Mouse (Mus musculus) cerebellum, postnatal 10 days (tissue): ENCODE data around the gene Notch3.
"Not testable (repeated sequence)": the region's sequence is repeated elsewhere in the genome, so short reads cannot be mapped to it uniquely, and the experiment has no call there.

Source experiments
- DNase-seq, 2 experiments: peaks; one replicate each; pipeline ENCODE4 v3.0.0; 2021; ENCODE audit warnings: mixed read lengths in 2 of 2

The Notch3 gene

DNA sequence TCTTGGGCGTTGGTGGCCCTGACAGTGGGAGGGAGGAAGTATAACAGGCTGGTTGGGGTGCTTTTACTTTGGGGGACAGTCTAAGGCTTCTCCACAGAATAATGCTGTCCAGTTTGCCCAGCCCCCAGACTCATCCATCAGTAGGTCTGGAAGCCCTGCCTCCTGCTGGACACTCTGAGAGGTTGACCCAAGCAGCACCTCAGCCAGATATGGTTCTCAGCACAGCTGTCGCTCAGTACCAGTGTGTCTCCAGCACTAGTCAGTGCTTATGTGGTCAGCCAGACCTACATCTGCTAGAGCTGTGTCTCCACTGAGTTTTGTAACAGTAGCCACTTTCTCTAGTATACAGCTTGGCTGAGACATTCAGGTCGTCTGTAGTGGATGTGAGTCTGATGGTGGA lies 48.2 kb downstream of the Notch3 start:
- DNase-seq: peak in 1 of 2 experiments; percentile 20

- peak; percentile 57 to 68 for DNase-seq
Measured at GRCm38 (mm10) chr17:32117872-32118421, 48.7 kb downstream of the Notch3 start.

- DNase-seq: peak in 1 of 2 experiments; percentile 15
Measured at GRCm38 (mm10) chr17:32117287-32117871, 49.3 kb downstream of the Notch3 start.

DNA sequence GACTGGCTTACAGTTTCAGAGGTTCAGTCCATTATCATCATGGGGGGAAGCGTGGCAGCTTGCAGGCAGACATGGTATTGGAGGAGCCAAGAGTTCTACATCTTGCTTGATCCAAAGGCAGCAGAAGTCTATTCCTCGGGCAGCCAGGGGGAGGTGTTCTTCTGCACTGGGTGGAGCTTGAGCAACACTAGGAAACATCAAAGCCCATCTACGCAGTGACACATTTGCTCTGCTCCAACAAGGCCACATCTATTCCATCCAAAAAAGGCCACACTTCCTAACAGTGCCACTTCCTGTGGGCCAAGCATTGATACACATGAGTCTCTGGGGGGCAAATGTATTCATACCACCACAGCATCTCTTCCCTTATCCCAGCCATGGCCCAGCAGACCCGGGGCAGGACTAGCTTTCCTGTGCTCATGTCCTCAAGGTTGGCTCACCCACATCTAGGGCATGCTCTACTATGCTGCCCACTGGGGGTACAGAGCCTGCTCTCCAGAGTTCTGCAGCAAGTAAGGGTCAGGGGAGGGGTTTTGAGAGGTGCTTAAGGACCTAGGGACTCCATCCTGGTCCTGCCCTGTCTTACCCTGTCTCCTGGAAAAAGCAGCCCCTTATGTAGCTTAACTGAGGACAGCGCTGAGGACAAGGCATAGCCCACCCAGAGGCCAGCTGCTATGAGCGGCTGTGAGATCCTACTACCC lies 49.9 kb downstream of the Notch3 start:
- no peak for DNase-seq

GRCm38 (mm10) chr17:32114486-32114885 lies 52.2 kb downstream of the Notch3 start:
- DNase-seq: not testable (repeated sequence)

DNA sequence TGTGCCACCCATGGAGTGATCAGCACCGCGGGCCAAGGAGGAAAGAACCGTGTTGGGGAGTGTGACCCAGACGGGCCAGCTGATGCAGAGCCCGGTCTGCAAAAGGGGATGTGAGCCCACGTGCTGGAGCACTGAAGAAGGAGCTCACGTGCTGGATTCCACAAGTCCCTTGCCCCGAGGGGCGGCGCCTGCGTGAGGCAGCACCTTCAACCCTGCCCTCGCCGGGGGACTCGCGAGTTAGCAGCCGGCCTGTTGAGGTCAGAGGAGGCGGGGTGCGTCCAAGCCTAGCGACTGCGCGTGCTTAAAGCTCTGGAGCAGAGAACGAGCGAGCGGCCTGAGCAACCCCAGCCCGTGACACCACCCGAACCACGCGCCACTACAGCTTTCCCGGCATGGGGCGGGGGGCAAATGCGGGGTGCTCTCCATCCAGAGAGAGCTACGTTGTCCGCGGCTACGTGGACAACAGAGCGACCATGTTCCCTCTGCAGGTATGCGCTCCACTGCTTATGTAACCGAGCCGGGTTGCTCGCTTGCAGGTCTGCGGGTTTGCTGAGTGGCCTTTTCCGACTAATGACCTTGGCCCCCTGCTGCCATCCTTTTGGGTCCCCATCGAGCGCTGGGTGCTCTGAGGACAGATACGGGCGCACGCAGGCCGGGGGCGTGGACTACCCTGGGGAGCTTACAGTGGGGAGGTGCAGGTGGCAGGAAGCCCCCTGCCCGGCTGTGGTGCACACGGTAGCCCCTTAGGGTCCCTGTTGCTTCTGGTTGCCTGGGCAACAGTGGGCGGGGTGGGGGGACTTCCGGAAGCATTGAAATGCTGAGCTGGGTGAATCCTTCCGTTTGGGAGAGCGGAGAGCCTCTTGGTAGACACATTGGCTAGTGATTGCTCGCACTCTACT lies 52.9 kb downstream of the Notch3 start:
- DNase-seq: peak; percentile 55 to 57

DNA sequence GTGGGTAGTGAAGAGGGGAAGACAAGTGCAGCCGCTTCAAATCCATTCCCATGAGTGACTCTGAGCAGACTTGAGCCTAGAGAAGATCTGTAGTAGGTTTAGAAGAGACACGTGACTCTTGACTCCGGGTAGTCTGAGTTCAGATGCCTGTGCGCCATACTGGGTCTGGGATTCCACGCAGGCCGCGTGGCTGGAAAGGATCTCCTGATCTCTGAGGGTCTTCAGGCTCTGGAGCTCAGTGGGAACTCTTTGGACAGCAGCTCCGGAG lies 53.5 kb downstream of the Notch3 start:
- no peak for DNase-seq

DNA sequence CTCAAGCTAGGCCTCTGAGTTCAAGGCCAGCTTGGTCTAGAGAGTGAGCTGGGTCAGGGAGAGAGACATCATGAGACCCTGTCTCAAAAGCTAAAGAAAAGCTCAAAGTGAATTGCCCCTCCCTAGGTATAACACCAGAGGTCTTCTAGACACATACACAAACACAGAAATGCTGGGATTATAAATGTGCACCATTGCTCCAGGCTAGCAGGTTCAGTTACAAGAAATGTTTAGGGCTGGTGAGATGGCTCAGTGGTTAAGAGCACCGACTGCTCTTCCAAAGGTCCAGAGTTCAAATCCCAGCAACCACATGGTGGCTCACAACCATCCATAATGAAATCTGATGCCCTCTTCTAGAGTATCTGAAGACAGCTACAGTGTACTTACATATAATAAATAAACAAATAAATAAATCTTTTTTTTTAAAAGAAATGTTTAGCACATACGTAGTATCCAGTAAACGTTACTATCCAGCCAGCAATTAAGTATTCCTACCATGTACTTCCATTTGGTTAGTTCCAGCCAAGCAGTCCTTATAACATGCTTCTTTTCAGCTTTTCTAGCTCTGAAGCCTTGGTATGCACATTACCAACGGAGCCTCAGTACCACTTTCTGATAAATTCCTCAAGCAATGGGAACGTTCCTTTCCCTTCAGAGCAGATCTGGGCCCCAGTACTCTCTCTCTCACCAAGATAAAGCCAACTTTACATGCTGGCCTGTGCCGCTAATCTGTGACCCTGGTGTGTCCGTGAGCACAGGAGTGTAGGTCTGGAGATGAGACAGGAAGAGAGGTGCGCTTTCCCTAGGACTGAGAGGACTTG lies 54.0 kb downstream of the Notch3 start:
- DNase-seq: no peak

GRCm38 (mm10) chr17:32110980-32111780 lies 55.5 kb downstream of the Notch3 start:
- no peak for DNase-seq

DNA sequence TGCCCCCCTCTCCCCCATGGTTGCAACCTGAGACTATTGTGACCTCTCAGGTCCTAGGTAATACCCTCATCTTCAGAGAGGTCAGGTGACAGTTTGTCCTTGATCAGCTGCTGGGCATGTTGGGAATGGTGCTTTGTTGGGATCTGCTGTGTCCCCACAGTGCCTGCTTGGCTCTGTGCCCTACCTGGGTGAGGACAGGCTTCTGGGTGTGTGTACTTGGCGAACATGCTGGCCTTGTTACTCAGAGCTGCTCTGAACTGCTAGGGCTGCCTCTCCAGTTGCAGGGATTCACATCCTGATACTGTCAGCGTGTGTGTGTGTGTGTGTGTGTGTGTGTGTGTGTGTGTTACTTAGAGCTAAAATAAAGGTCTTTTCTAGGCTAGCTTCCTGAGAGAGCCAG lies 56.2 kb downstream of the Notch3 start:
- DNase-seq: peak; percentile 32 to 34

DNA sequence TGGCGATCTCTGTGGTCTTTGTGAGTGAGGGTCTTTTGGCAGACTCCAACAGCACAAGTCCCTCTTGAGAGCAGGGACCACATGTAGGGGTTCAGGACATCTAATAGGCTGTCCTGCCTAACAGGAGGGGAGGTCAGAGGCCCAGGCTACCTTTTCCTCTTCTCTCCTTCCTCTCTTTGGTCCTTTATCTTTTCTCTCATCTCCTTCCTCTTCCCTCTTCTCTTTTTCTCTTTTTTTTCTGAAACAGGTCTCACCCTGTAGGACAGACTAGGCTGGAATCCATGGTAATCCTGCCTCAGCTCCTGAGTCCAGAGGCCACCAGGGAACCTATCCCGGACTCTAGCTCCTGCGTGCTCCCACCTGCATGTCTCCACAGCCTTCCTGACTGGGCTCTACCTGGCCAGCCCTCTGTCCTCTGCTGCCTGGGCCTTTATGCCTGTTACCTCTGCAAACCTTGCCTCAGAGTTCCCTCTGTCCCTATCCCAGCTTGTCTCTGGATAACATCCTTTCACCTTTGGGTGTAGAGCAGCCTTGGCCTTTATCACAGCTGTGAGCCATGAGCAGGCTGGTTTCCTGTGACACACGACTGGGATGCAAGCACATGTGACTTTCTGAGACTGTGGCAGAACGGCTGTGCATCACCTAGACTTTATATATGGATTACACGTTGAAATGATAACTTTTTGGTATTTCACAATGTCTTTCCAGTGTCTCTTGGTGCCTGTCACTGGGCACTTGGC lies 57.3 kb downstream of the Notch3 start:
- no peak for DNase-seq

GRCm38 (mm10) chr17:32108320-32109011 lies 58.2 kb downstream of the Notch3 start:
- not testable (repeated sequence) for DNase-seq

- DNase-seq: no peak
Measured at GRCm38 (mm10) chr17:32107877-32108276, 58.8 kb downstream of the Notch3 start.

- DNase-seq: no peak
Measured at GRCm38 (mm10) chr17:32106358-32106757, 60.3 kb downstream of the Notch3 start.

- no peak for DNase-seq
Measured at GRCm38 (mm10) chr17:32103054-32103453, 63.6 kb downstream of the Notch3 start.

DNA sequence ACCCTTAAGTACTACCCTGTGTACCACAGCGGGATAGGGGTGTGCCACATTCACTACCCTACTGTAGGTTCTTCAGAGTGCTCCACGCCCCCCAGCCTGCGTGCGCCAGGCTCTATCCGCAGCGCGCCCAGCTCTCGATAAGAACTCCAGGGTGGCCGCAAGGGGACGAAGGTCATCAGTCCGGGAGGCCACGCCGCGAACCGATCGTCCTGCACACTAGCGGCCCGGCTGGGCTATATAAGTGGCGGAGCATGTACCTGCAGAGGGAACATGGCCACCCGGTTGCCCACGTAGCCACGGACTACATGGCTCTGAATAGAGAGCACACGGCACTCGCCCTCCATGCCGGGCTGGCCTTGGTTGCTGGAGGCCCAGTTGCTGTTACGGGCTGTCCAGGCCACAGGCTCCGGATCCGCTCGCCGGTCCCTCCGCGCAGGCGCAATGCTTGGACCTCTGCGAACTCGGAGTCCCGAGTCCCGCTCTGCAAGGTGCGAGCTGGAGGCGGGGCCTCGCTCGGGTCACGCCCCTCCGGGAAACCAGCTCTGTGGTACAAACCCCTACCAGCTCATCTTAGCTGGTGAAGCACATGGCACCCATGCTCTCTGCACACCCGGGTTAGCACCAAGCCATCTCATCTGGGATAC lies 66.6 kb downstream of the Notch3 start:
- peak; percentile 59 to 70 for DNase-seq

DNA sequence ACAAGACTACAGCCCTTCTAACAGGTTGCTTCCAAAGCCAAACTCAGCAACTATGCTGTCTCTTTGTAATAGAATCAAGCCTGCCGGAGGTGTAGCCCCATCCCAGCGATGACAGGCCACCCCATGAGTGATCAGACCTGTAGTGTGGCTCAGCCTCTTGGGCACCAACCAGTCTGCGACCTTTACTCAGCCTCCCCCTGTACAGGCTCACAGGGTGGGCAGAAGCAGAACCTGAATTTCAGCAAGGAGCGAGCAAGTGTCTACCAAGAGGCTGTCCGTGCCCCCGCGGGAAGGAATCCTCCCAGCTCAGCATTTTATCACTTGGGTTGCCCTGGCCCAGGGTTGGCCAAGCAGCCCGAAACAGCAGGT lies 67.1 kb downstream of the Notch3 start:
- DNase-seq: no peak

- not testable (repeated sequence) for DNase-seq
Measured at GRCm38 (mm10) chr17:32098905-32099304, 67.7 kb downstream of the Notch3 start.

DNA sequence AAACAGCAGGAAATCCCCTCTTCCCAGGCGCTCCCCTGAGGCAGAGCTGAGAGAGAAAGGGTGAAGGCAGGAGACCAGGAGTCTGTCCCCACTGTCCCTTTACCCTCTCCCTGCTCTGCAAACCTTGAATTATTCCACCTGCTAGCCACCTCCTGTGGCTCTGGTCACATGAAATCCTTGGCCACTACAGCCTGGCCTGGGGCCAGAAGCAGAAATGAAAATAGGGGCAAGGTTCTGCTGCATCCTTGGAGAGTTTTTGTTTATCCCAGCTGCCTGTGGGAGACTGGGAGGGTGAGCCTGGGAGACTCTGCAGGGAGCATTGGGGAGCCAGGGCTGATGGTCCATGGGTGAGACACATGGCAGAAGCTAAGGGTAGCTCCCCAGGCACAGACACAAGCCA lies 69.0 kb downstream of the Notch3 start:
- DNase-seq: peak in 1 of 2 experiments; percentile 47

GRCm38 (mm10) chr17:32092895-32093294 lies 73.8 kb downstream of the Notch3 start:
- DNase-seq: no peak
